ENCODE assay signal across 8 mouse cellular contexts in the genomic region with DNA sequence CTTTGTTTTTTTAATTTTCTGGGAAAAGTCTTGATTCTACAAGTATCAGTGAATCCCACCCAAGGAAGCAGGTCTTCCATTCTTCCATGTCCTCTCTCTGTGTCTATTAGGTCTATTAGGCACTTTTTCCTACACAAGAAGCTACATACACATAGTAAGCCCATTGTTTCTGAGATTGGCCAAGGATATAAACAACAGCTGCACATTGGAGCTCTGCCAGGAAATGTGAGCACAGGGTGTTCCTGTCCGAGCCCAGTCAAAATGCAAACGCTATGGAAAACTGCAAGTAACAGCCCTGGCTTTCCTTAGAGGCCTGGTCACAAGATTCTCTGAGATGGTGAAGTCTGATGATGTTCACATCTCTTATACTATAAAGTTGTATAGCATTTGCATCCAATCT. TPM values are rescaled to one million over a fixed set of nuclear protein-coding genes. Genes with fewer than 3 reads are reported as not detected.
A peak's percentile ranks its signal among the peaks of the same experiment; 100 is the strongest.
DNase-seq lines count a peak whose midpoint lies in the region; ATAC-seq and TF ChIP-seq lines count a peak whose summit lies in the region.

No protein-coding gene starts in this region.

- H3K4me2 ChIP-seq in stomach, postnatal 0 days (replicated peaks; ENCODE audit: low read depth) = no peak overlapping the region

- 0 out of 2 replicates have a peak overlapping the region, but pooled peaks have one; percentile 49 for H3K27ac ChIP-seq in stomach, postnatal 0 days (replicated peaks)
- H3K27ac ChIP-seq in forebrain, embryonic 10.5 days = no peak overlapping the region

- DNase-seq in adrenal gland, postnatal 10 days = peak; percentile 33
- DNase-seq in adrenal gland, postnatal 4 days (ENCODE audit: low spot score in 2 of 2) = no peak
- DNase-seq in urinary bladder, postnatal 14 days (ENCODE audit: low spot score) = peak; percentile 40
- DNase-seq in urinary bladder, postnatal 25 days (ENCODE audit: low spot score) = no peak
- DNase-seq in layer of hippocampus, postnatal 36 days = peak; percentile 28 to 40
- DNase-seq in stomach, postnatal 0 days (ENCODE audit: low spot score) = peak; percentile 30
- no peak for DNase-seq in forebrain, embryonic 10.5 days (ENCODE audit: extremely low spot score, low spot score)

- no peak overlapping the region for H3K9ac ChIP-seq in stomach, postnatal 0 days (ENCODE audit: low read length)

- no peaks in the 10 kb centered on the region for H3K36me3 ChIP-seq in stomach, postnatal 0 days (ENCODE audit: control insufficient read depth, insufficient read depth, low read length)
- H3K36me3 ChIP-seq in forebrain, embryonic 10.5 days (replicated peaks) = no peaks in the 10 kb centered on the region

- no peak for TF ChIP-seq CTCF in stomach, postnatal 0 days (IDR thresholded peaks at IDR 0.05; ENCODE audit: low read depth)

- no peak overlapping the region for H3K4me3 ChIP-seq in stomach, postnatal 0 days (ENCODE audit: low read depth, low read length)
- H3K4me3 ChIP-seq in forebrain, embryonic 10.5 days = no peak overlapping the region

- no peaks in the 10 kb centered on the region for H3K9me3 ChIP-seq in stomach, postnatal 0 days (ENCODE audit: control insufficient read depth, low read length)
- H3K9me3 ChIP-seq in forebrain, embryonic 10.5 days = no peaks in the 10 kb centered on the region

- H3K4me1 ChIP-seq in stomach, postnatal 0 days (replicated peaks; ENCODE audit: control insufficient read depth, insufficient read depth) = no peaks in the 10 kb centered on the region
- peaks cover 2% of the 10 kb centered on the region; the same call in 1 of the 2 replicates for H3K4me1 ChIP-seq in forebrain, embryonic 10.5 days

- 14% methylated on average over 2 of the region's 2 CpGs for WGBS in stomach, postnatal 0 days
- 86% methylated on average over 2 of the region's 2 CpGs for WGBS in forebrain, embryonic 10.5 days

- H3K27me3 ChIP-seq in stomach, postnatal 0 days (ENCODE audit: control insufficient read depth, insufficient read depth, low read length) = no peaks in the 10 kb centered on the region
- H3K27me3 ChIP-seq in forebrain, embryonic 10.5 days (ENCODE audit: poor library complexity, severe bottlenecking) = no peaks in the 10 kb centered on the region

- peak; percentile 66; the same call in 1 of the 2 replicates for ATAC-seq in stomach, postnatal 0 days (ENCODE audit: low FRiP score, low TSS enrichment)
- no peak for ATAC-seq in activated CD4-positive, CD25-positive, alpha-beta regulatory T cell, adult 4 months

- TF ChIP-seq EP300 in stomach, postnatal 0 days (optimal IDR thresholded peaks at IDR 0.05) = no peak

RNA-seq across cellular contexts. Expression of a gene that starts 49.3 kb away (rescaled TPM):
- 10 to 100 TPM; 35.9 to 36.6 TPM for total RNA-seq in adrenal gland, postnatal 10 days (2021)
- total RNA-seq in adrenal gland, postnatal 4 days (2021) = 10 to 100 TPM; 48.8 to 57.6 TPM
- 10 to 100 TPM; 10.3 to 18.0 TPM for total RNA-seq in layer of hippocampus, postnatal 36 days (2021)
- polyA plus RNA-seq in stomach, postnatal 0 days (2015; fragmentation: Nextera tagmentation; extraction: Ambion mirVana) = 46.8 and 49.8 TPM in 2 replicates
- polyA plus RNA-seq in activated CD4-positive, CD25-positive, alpha-beta regulatory T cell, adult 4 months (2017; shearing (Covaris generic)) = 100 to 1,000 TPM; 393 to 404 TPM
- 212 and 221 TPM in 2 replicates for polyA plus RNA-seq in forebrain, embryonic 10.5 days (2016; fragmentation: Nextera tagmentation; extraction: Ambion mirVana)

Comparison
In these comparisons a context has a peak if more than half of its experiments do, and no peak if none do; other contexts are left out.
1. DNase-seq: peak in adrenal gland, postnatal 10 days (single experiment), urinary bladder, postnatal 14 days (single experiment), layer of hippocampus, postnatal 36 days (2 of 2) and stomach, postnatal 0 days (single experiment); none in adrenal gland, postnatal 4 days (0 of 2), urinary bladder, postnatal 25 days (single experiment) and forebrain, embryonic 10.5 days (single experiment).